Mouse (Mus musculus) CD4-positive, CD25-positive, alpha-beta regulatory T cell (primary cell): ENCODE results near the gene Upp1. TPM values are rescaled to one million over a fixed set of nuclear protein-coding genes. Genes with fewer than 3 reads are reported as not detected.

Experiments
- polyA plus RNA-seq: library from polyadenylated mRNA; unstranded; fragments of 100-300 nt; shearing (Covaris generic); gene quantifications from one replicate; pipeline ENCODE4 v1.2.1, GENCODE M21; 2017

Upp1 gene
- not detected for polyA plus RNA-seq

DNA sequence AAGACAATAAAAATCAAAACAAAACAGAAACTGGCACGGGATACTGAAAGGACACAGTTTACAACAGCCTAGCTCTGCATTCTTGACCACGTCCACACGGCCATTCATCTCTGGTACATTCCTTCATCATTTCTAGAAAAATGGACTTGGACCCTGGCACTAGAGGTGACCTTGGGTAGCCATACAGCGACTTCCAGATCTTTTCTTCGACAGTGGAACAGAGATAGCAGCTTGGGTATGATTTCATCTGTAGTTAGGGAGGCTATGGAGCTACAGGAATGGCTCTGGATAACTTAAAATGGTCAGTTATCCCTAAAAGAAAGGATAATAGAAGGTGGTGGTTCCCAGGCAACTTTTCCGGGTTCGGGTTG is at the start of gene Upp1:
Gene Upp1, plus strand, starts transcription at position 54 of the 371 bp plus-strand sequence.

Other genes starting within 250 kb of the Upp1 start
- not detected for gene Pkd1l1, start 144.8 kb upstream of the Upp1 start, polyA plus RNA-seq
- 10.2 TPM for gene Hus1, start 106.9 kb upstream of the Upp1 start, polyA plus RNA-seq
- gene Gm11992, start 69.5 kb upstream of the Upp1 start, polyA plus RNA-seq: 0.24 TPM
- gene Sun3, start 69.1 kb upstream of the Upp1 start, polyA plus RNA-seq: not detected
- gene Abca13, start 73.8 kb downstream of the Upp1 start, polyA plus RNA-seq: 0.02 TPM